Comparison of ENCODE assay signal across 13 mouse cellular contexts in genomic region chr17:64621649-64622351, GRCm38 (mm10). TPM values are rescaled to one million over a fixed set of nuclear protein-coding genes. Genes with fewer than 3 reads are reported as not detected.
DNase-seq lines count a peak whose midpoint lies in the region; ATAC-seq lines count a peak whose summit lies in the region.
"Had no signal": no experiment of that assay in that cellular context is flagged by ENCODE, and none has a peak within 500 bp of the region (broad histone marks: within the 10 kb centered on the region; RNA-seq: fewer than 3 reads in every experiment).

No protein-coding gene starts in this region.

- peaks cover 33% of the 10 kb centered on the region for H3K4me1 ChIP-seq in heart, embryonic 15.5 days (replicated peaks)
- peaks cover 9% of the 10 kb centered on the region for H3K4me1 ChIP-seq in lung, embryonic 15.5 days
- H3K4me1 ChIP-seq: embryonic facial prominence, embryonic 15.5 days had no signal

- H3K27me3 ChIP-seq in heart, embryonic 15.5 days: no peaks in the 10 kb centered on the region
- no peaks in the 10 kb centered on the region for H3K27me3 ChIP-seq in lung, embryonic 15.5 days
- H3K27me3 ChIP-seq: embryonic facial prominence, embryonic 15.5 days; hindbrain, embryonic 12.5 days had no signal

- H3K9ac ChIP-seq in heart, embryonic 15.5 days: no peak overlapping the region
- H3K9ac ChIP-seq in lung, embryonic 15.5 days: no peak overlapping the region
- H3K9ac ChIP-seq: embryonic facial prominence, embryonic 15.5 days; hindbrain, embryonic 12.5 days had no signal

- H3K4me2 ChIP-seq in heart, embryonic 15.5 days: peak overlapping the region; percentile 47
- H3K4me2 ChIP-seq in lung, embryonic 15.5 days: peak overlapping the region; percentile 35
- H3K4me2 ChIP-seq: embryonic facial prominence, embryonic 15.5 days; hindbrain, embryonic 12.5 days had no signal

- H3K27ac ChIP-seq in heart, embryonic 15.5 days: peak overlapping the region; percentile 71
- H3K27ac ChIP-seq in lung, embryonic 15.5 days: peak overlapping the region; percentile 60
- H3K27ac ChIP-seq: embryonic facial prominence, embryonic 15.5 days; hindbrain, embryonic 12.5 days; midbrain, embryonic 10.5 days had no signal

- no peak for DNase-seq in heart, adult 8-10 months (ENCODE audit: low spot score)
- no peak for DNase-seq in lung, adult 18-20 months
- no peak for DNase-seq in adrenal gland, adult 2 months
- no peak for DNase-seq in frontal cortex, postnatal 10 days (ENCODE audit: low spot score in 2 of 2)
- DNase-seq: right cerebral cortex, adult 18-20 months; thymus, postnatal 4 days had no signal

- ATAC-seq in heart, embryonic 15.5 days (replicated peaks; ENCODE audit: insufficient number of reproducible peaks, insufficient read depth, low FRiP score, low read depth): no peak
- no peak for ATAC-seq in lung, embryonic 15.5 days (ENCODE audit: borderline replicate concordance, extremely low read depth, low FRiP score, low TSS enrichment)
- 0 out of 2 replicates have a peak, but pooled peaks have one; percentile 4 for ATAC-seq in granulocyte monocyte progenitor cell, adult 5-6 weeks (replicated peaks; ENCODE audit: poor library complexity, severe bottlenecking)
- peak; percentile 15; the same call in 1 of the 2 replicates for ATAC-seq in megakaryocyte-erythroid progenitor cell, adult 5-6 weeks (replicated peaks; ENCODE audit: low FRiP score, low TSS enrichment, poor library complexity, severe bottlenecking)

- H3K9me3 ChIP-seq in heart, embryonic 15.5 days (replicated peaks): no peaks in the 10 kb centered on the region
- H3K9me3 ChIP-seq in lung, embryonic 15.5 days: no peaks in the 10 kb centered on the region
- H3K9me3 ChIP-seq: embryonic facial prominence, embryonic 15.5 days; hindbrain, embryonic 12.5 days; midbrain, embryonic 10.5 days had no signal

- 82% methylated on average over 9 of the region's 9 CpGs for WGBS in heart, embryonic 15.5 days
- WGBS in lung, embryonic 15.5 days: 77% methylated on average over 9 of the region's 9 CpGs

- peak overlapping the region; percentile 7; the same call in 1 of the 2 replicates for H3K4me3 ChIP-seq in heart, embryonic 15.5 days
- no peak overlapping the region for H3K4me3 ChIP-seq in lung, embryonic 15.5 days
- H3K4me3 ChIP-seq: embryonic facial prominence, embryonic 15.5 days; hindbrain, embryonic 12.5 days; midbrain, embryonic 10.5 days had no signal

- H3K36me3 ChIP-seq in heart, embryonic 15.5 days: peaks cover 15% of the 10 kb centered on the region; the same call in 1 of the 2 replicates
- H3K36me3 ChIP-seq in lung, embryonic 15.5 days: peaks cover 12% of the 10 kb centered on the region; the same call in 1 of the 2 replicates
- H3K36me3 ChIP-seq: hindbrain, embryonic 12.5 days had no signal

RNA-seq across cellular contexts. Expression of gene Man2a1, which starts 21.3 kb away (rescaled TPM):
- polyA plus RNA-seq in heart, embryonic 15.5 days (2015; fragmentation: Nextera tagmentation; extraction: Ambion mirVana): 5.1 and 7.7 TPM in 2 replicates
- total RNA-seq in heart, adult 8-10 months (2022): 10 to 100 TPM; 13.3 to 19.1 (median 15.7) TPM
- polyA plus RNA-seq in lung, embryonic 15.5 days (2015; fragmentation: Nextera tagmentation; extraction: Ambion mirVana): 9.3 and 9.4 TPM in 2 replicates
- 25.0 and 45.5 TPM in 2 replicates for total RNA-seq in granulocyte monocyte progenitor cell, adult 5-6 weeks (2014; fragmentation: Nextera tagmentation)
- total RNA-seq in granulocyte monocyte progenitor cell, adult 5-6 weeks (2017): 39.4 and 40.5 TPM in 2 replicates
- 15.7 and 29.5 TPM in 2 replicates for total RNA-seq in megakaryocyte-erythroid progenitor cell, adult 5-6 weeks (2014; fragmentation: Nextera tagmentation)
- 17.7 and 33.4 TPM in 2 replicates for total RNA-seq in megakaryocyte-erythroid progenitor cell, adult 5-6 weeks (2017)
- total RNA-seq in adrenal gland, adult 2 months (2021): 100 to 1,000 TPM; 120 to 175 TPM
- polyA plus RNA-seq in adrenal gland, adult 2 months (2012; rRNA removed): 18.0 and 22.0 TPM in 2 replicates

Comparison
In these comparisons a context has a peak if more than half of its experiments do, and no peak if none do; other contexts are left out.
1. ATAC-seq: peak in granulocyte monocyte progenitor cell, adult 5-6 weeks (single experiment) and megakaryocyte-erythroid progenitor cell, adult 5-6 weeks (single experiment); none in heart, embryonic 15.5 days (single experiment) and lung, embryonic 15.5 days (single experiment).